Mouse (Mus musculus) lung, embryonic 16.5 days (tissue): ENCODE measurements around the gene Dscam. TPM values are rescaled to one million over a fixed set of nuclear protein-coding genes. Genes with fewer than 3 reads are reported as not detected.

ENCODE experiments used
- ATAC-seq: fragments of 200-750 bp; cut with Nextera tagmentation; 2 replicates; pipeline ENCODE4 v1.8.0; 2017; ENCODE audit warnings: low read depth, mild to moderate bottlenecking, moderate library complexity
- H3K27ac ChIP-seq: fragments of 300-500 bp; sonication (generic); 2 replicates; pipeline ENCODE4 v1.5.1; 2014; ENCODE audit warnings: mild to moderate bottlenecking, control low read depth, low read length
- H3K27me3 ChIP-seq: fragments of 300-500 bp; sonication (generic); 2 replicates; pipeline ENCODE4 v1.6.1; 2014; ENCODE audit warnings: low read depth, low read length, mixed read lengths; ENCODE audit not compliant: control insufficient read depth, insufficient read depth
- H3K36me3 ChIP-seq: fragments of 300-500 bp; sonication (generic); 2 replicates; pipeline ENCODE4 v1.6.1; 2014; ENCODE audit warnings: low read length; ENCODE audit not compliant: control insufficient read depth, insufficient read depth
- H3K4me1 ChIP-seq: fragments of 300-500 bp; sonication (generic); replicated peaks from 2 replicates; pipeline ENCODE4 v1.6.1; 2014; ENCODE audit warnings: low read length, mixed read lengths; ENCODE audit not compliant: control insufficient read depth, insufficient read depth
- H3K4me2 ChIP-seq: fragments of 300-500 bp; sonication (generic); 2 replicates; pipeline ENCODE4 v1.6.1; 2014; ENCODE audit warnings: low read depth, low read length, control low read depth
- H3K4me3 ChIP-seq: fragments of 300-500 bp; sonication (generic); 2 replicates; pipeline ENCODE4 v1.5.1; 2014; ENCODE audit warnings: mild to moderate bottlenecking, low read length, control low read depth
- H3K9ac ChIP-seq: fragments of 300-500 bp; sonication (generic); 2 replicates; pipeline ENCODE4 v1.6.1; 2014; ENCODE audit warnings: low read length, control low read depth
- H3K9me3 ChIP-seq: fragments of 300-500 bp; sonication (generic); 2 replicates; pipeline ENCODE4 v1.6.1; 2016; ENCODE audit warnings: low read length; ENCODE audit not compliant: control insufficient read depth
- WGBS: fragments of 180-500 bp; shearing (Covaris S2); extraction: QIAGEN DNeasy Blood & Tissue Kit; methylation state at CpG from one replicate; pipeline ENCODE4 v1.1.7; 2014; 5-methylcytosine and 5-hydroxymethylcytosine counted together
- polyA plus RNA-seq: library from polyadenylated mRNA; unstranded; fragments of >200 nt; fragmentation: Nextera tagmentation; extraction: Ambion mirVana; gene quantifications from 2 replicates; pipeline ENCODE4 v1.2.1, GENCODE M21; 2015

Dscam gene
- polyA plus RNA-seq, 1 experiment from 2014 or later, result not detected

- Histone ChIP-seq H3K9me3 (no peaks in the 10 kb centered on the region), H3K27ac (no peak overlapping the region), H3K36me3 (no peaks in the 10 kb centered on the region), H3K4me3 (no peak overlapping the region), H3K27me3 (no peaks in the 10 kb centered on the region), H3K4me2 (no peak overlapping the region), H3K4me1 (no peaks in the 10 kb centered on the region), H3K9ac (no peak overlapping the region)
- WGBS, result 82% methylated on average over 2 of the region's 2 CpGs
- ATAC-seq, result no peak
These were observed 154.2 kb downstream of the Dscam start for GRCm38 (mm10) chr16:97016244-97016850.

GRCm38 (mm10) chr16:97014343-97014742 is 156.2 kb downstream of the Dscam start:
- no peak overlapping the region for H3K4me3 ChIP-seq
- H3K4me2 ChIP-seq, result no peak overlapping the region
- WGBS, result 64% methylated on average over 3 of the region's 3 CpGs
- H3K9ac ChIP-seq, result no peak overlapping the region
- no peaks in the 10 kb centered on the region for H3K9me3 ChIP-seq
- H3K27ac ChIP-seq, result no peak overlapping the region
- H3K36me3 ChIP-seq, result no peaks in the 10 kb centered on the region
- H3K4me1 ChIP-seq, result no peaks in the 10 kb centered on the region
- no peaks in the 10 kb centered on the region for H3K27me3 ChIP-seq
- ATAC-seq, result no peak

DNA sequence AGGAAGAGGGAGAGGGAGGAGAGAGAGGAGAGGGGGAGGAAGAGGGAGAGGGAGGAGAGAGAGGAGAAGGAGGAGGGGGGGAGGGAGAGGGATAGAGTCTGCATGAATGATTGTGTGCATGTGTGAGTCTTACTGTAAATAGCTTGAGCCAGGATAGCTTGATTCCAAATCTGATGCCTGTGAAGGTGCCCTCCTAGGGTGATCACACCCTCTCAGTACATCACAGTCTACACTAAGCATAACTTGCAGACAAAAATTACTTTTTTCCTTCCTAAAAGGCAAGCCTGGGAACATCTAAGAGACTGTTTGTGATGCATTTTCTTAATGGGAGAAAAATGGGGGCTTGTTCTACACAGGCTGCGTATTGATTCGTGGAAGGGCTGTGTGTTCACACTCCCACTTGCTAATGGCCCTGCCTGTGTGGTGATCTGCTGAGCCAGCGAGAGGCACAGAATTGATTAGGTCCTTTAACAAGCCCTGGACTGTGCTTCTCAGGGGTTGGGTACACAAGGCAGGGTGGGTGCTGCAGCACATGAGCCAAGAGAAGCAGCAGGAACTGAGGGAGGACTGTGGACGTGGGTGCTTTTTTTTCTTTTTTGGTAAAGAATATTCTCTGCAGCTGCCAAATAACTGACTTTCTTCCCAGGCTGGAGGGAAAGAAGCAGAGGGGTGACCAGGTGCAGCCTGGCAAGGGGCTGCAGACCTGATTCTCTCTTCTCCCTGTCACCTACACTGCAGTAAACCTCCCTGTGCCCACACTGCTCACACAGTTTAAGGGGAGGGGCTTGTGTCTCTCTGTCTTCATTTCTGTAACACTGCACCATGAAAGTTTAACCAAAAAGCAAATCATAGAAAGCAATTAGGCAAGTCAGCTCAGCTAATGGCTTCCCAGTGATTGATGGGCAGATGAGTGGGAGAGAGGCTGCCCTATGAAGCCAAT is 161.2 kb downstream of the Dscam start:
- 45% methylated on average over 4 of the region's 4 CpGs for WGBS
- no peak for ATAC-seq
- H3K27ac ChIP-seq, result no peak overlapping the region
- H3K9ac ChIP-seq, result no peak overlapping the region
- H3K4me2 ChIP-seq, result no peak overlapping the region
- H3K27me3 ChIP-seq, result no peaks in the 10 kb centered on the region
- H3K4me1 ChIP-seq, result no peaks in the 10 kb centered on the region
- no peaks in the 10 kb centered on the region for H3K9me3 ChIP-seq
- H3K36me3 ChIP-seq, result no peaks in the 10 kb centered on the region
- H3K4me3 ChIP-seq, result no peak overlapping the region

DNA sequence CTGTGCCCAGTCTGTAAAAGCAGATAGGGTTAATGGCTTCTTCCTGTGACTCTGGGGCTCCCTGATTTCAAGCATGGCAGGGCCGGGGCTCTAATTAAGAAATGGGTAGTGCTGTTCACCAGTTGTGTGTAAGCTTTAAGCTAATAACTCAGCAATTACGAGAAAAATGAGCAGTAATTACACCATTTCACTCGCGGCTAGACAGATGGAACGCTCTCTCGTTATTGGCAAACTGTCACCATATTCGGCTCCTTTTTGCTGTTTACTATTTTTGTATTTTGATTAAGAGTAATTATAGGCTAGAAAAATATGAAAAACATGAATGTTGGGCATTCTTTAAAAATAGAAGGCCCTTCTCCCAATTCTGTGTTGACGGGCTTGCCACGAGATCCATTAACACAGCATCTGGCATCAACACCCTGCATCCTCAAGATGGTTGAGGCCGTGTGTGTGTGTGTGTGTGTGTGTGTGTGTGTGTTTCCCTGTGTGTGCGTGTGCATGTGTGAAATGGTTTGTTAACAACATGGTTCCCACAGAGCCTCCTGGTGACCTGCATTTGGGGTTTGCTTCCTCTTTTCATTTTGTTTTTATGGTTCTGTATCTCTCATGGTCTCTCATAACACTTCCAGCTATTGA is 162.5 kb downstream of the Dscam start:
- no peak for ATAC-seq
- no peak overlapping the region for H3K4me2 ChIP-seq
- no peak overlapping the region for H3K27ac ChIP-seq
- H3K9ac ChIP-seq, result no peak overlapping the region
- H3K36me3 ChIP-seq, result no peaks in the 10 kb centered on the region
- H3K4me1 ChIP-seq, result no peaks in the 10 kb centered on the region
- WGBS, result 78% methylated on average over 11 of the region's 11 CpGs
- no peaks in the 10 kb centered on the region for H3K27me3 ChIP-seq
- H3K9me3 ChIP-seq, result no peaks in the 10 kb centered on the region
- no peak overlapping the region for H3K4me3 ChIP-seq

DNA sequence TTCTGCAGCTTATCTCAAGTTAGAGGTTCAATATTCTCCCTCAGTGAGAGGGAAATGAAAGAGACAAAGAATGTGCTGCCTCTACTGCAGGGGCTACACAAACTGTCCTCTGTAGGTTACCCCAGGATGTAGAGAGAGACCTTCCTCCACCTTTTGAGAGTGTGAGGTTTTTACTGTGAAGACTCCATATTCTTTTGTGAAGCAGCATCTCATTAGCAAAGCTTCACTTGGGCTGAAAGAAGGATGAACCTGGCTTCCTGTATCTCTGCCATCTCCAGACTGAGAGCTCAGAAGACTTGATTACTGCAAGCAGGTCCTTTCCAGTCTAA is 163.7 kb downstream of the Dscam start:
- H3K4me3 ChIP-seq, result no peak overlapping the region
- ATAC-seq, result no peak
- H3K9me3 ChIP-seq, result no peaks in the 10 kb centered on the region
- H3K9ac ChIP-seq, result no peak overlapping the region
- no peak overlapping the region for H3K27ac ChIP-seq
- no peaks in the 10 kb centered on the region for H3K4me1 ChIP-seq
- no peaks in the 10 kb centered on the region for H3K27me3 ChIP-seq
- no peak overlapping the region for H3K4me2 ChIP-seq
- H3K36me3 ChIP-seq, result no peaks in the 10 kb centered on the region

DNA sequence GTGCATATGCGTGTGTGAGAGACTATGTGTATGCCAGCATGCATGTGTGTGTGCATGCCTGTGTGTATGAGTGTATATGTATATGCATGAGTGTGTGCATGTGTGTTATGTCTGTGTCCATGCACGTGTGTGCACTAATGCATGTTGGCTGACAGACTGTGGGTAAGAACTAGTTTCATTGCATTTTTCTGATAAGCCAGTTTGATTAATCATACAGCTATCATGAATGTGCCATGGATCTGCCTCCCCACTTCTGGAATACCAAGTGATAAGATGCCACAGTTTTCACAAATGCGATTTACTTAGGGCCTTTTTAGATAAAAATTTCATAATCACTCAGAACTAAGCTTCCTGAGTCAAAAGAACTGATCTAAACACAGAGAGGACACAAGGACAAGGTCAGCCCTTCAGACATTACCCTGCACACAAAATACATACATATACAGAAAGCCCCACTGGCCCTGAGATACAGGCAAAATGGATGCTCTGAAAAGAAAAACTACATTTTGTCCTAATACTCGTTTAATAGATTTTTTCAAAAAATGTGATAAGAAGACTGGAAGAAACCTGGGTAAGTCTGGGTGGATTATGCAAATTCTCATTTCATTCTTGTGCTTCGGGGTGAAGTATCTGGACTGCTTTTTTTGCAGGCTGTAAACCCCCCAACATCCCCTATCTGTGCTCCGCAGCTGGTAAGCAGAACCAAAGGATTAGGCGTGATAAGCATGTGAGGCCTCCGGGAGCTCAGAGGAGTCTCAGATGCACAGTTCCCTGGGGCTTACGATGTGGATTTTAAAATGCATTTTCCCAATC is 164.3 kb downstream of the Dscam start:
- no peaks in the 10 kb centered on the region for H3K4me1 ChIP-seq
- 52% methylated on average over 9 of the region's 9 CpGs for WGBS
- no peak for ATAC-seq
- no peak overlapping the region for H3K27ac ChIP-seq
- no peaks in the 10 kb centered on the region for H3K9me3 ChIP-seq
- no peak overlapping the region for H3K4me3 ChIP-seq
- no peaks in the 10 kb centered on the region for H3K36me3 ChIP-seq
- no peak overlapping the region for H3K4me2 ChIP-seq
- H3K27me3 ChIP-seq, result no peaks in the 10 kb centered on the region
- no peak overlapping the region for H3K9ac ChIP-seq

DNA sequence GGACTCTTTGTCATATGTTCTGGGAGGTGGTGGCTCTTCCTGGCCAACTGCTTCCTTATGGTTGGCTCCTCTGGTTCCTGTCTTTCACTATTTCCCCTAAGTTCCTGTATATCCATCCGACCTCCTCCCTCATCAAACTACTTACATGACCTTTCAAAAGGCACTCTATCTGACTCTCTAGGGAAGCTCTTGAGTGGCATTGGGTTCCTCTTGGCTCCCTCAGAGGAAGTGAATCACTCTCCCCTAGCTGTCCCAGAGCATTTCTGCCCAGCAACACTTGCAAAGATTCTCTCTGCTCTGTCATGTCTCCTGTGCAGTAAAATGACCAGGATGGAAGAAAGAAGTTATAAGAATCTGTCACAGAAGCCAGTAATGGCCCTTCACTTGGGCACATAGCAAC is 166.6 kb downstream of the Dscam start:
- Histone ChIP-seq H3K27ac (no peak overlapping the region), H3K9me3 (no peaks in the 10 kb centered on the region), H3K27me3 (no peaks in the 10 kb centered on the region), H3K4me3 (no peak overlapping the region), H3K36me3 (no peaks in the 10 kb centered on the region), H3K9ac (no peak overlapping the region), H3K4me2 (no peak overlapping the region), H3K4me1 (no peaks in the 10 kb centered on the region)
- WGBS, result 40% methylated on average over 1 of the region's 1 CpGs
- no peak for ATAC-seq

DNA sequence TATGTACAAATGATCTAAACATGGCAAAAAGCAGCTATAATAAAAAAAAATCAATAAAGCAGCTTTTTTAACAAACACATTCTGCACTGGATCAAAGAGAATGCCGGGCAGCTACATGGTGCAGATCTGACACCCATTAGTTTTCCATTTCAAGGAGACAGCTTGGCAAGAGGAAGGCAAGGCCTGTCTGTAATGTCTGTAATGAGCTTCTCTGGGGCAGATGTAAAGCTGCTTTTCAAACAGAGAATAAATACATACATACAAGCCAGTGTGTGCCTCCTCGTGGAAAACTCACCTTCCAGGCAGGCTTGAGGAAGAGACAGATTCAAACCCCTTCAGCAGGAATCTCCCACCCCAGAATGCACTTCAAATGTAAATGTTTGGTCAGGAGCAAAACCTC is 167.7 kb downstream of the Dscam start:
- 22% methylated on average over 2 of the region's 2 CpGs for WGBS
- Histone ChIP-seq H3K27ac (no peak overlapping the region), H3K4me1 (no peaks in the 10 kb centered on the region), H3K4me2 (no peak overlapping the region), H3K36me3 (no peaks in the 10 kb centered on the region), H3K27me3 (no peaks in the 10 kb centered on the region), H3K9me3 (no peaks in the 10 kb centered on the region), H3K9ac (no peak overlapping the region), H3K4me3 (no peak overlapping the region)
- no peak for ATAC-seq

- no peak overlapping the region for H3K4me3 ChIP-seq
- no peak for ATAC-seq
- no peak overlapping the region for H3K9ac ChIP-seq
- no peaks in the 10 kb centered on the region for H3K36me3 ChIP-seq
- H3K27ac ChIP-seq, result no peak overlapping the region
- H3K9me3 ChIP-seq, result no peaks in the 10 kb centered on the region
- no peaks in the 10 kb centered on the region for H3K4me1 ChIP-seq
- H3K4me2 ChIP-seq, result no peak overlapping the region
- H3K27me3 ChIP-seq, result no peaks in the 10 kb centered on the region
- WGBS, result 45% methylated on average over 3 of the region's 3 CpGs
These were observed 168.4 kb downstream of the Dscam start for GRCm38 (mm10) chr16:97002189-97002588.
